Mouse (Mus musculus): Measurements from ENCODE around the gene Tubb2a. TPM values are rescaled to one million over a fixed set of nuclear protein-coding genes. Genes with fewer than 3 reads are reported as not detected.

The Tubb2a gene
- polyA plus RNA-seq, 1 experiment from 2014 or later: 403 TPM

Other genes with a start within 250 kb of the Tubb2a start
- not detected in 2 replicates for gene Serpinb6e, start 234.6 kb downstream of the Tubb2a start, polyA plus RNA-seq (2016; fragmentation: Nextera tagmentation; extraction: Ambion mirVana)
- gene Serpinb6c, start 172.3 kb downstream of the Tubb2a start, polyA plus RNA-seq (2016; fragmentation: Nextera tagmentation; extraction: Ambion mirVana): 0.19 TPM in 2 replicates
- gene Nqo2, start 113.3 kb downstream of the Tubb2a start, polyA plus RNA-seq (2016; fragmentation: Nextera tagmentation; extraction: Ambion mirVana): 9.4 and 10.5 TPM in 2 replicates
- gene Ripk1, start 75.6 kb downstream of the Tubb2a start, polyA plus RNA-seq (2016; fragmentation: Nextera tagmentation; extraction: Ambion mirVana): 7.6 and 9.0 TPM in 2 replicates
- gene Serpinb6a, start 75.2 kb downstream of the Tubb2a start, polyA plus RNA-seq (2016; fragmentation: Nextera tagmentation; extraction: Ambion mirVana): 27.7 and 36.6 TPM in 2 replicates
- 35.0 and 38.2 TPM in 2 replicates for gene Bphl, start 40.4 kb downstream of the Tubb2a start, polyA plus RNA-seq (2016; fragmentation: Nextera tagmentation; extraction: Ambion mirVana)
- 311 and 346 TPM in 2 replicates for gene Tubb2b, start 52.5 kb upstream of the Tubb2a start, polyA plus RNA-seq (2016; fragmentation: Nextera tagmentation; extraction: Ambion mirVana)
- gene Psmg4, start 85.0 kb upstream of the Tubb2a start, polyA plus RNA-seq (2016; fragmentation: Nextera tagmentation; extraction: Ambion mirVana): 134 and 141 TPM in 2 replicates